Mouse (Mus musculus) lung, postnatal 0 days (tissue): Measurements from ENCODE around the gene Gm11492.

Experiments used
- CTCF ChIP-seq: IDR thresholded peaks from 2 replicates; pipeline ENCODE4 v1.5.1; 2016; ENCODE audit warnings: antibody characterized with exemption, mild to moderate bottlenecking
- EP300 ChIP-seq: IDR thresholded peaks from 2 replicates; pipeline ENCODE4 v1.6.1; 2016; ENCODE audit warnings: antibody characterized with exemption, mild to moderate bottlenecking, control low read depth

DNA sequence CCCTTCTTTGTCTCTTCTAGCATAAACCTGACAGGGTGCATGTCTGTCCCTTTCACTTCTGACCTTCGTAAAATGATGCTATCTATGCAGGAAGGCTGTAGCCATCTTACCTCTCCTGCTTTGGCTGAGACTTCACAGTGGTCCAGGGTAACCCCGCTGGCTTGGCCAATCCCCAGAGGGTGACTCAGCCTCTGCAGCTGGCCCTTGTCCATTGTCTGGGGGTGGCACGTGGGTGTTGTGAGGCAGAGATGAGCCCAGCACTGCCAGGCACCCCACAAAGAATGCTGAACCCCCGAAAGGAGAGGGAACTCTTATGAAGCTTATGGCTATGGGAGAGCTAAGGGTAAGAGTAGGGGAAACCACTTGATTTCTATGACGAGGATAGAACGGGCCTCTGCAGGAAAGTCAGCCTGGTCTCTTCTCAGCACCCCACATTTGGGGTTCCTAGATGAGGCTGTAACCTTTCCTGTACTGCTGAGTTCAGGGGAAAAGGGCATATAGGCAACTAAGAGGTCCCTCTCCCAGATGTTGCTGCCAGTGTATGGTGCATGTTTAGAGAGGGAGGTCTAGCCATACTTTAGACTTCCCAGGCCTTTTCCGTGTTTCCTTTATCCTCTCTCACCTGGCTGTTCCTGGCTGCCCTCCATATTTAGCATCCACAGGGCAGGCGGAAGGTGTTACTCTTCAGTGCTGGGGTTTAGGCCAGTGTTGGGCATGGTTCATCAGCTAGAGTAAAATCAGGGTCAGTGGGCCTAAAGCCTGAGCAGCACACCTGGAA, 15.7 kb downstream of the Gm11492 start:
- TF ChIP-seq EP300 (no peak), CTCF (no peak)
